Mouse (Mus musculus): ENCODE results near the gene H2afz. TPM values are rescaled to one million over a fixed set of nuclear protein-coding genes. Genes with fewer than 3 reads are reported as not detected.

Gene H2afz
- polyA plus RNA-seq, 1 experiment from 2014 or later, result 1,422 TPM

DNA sequence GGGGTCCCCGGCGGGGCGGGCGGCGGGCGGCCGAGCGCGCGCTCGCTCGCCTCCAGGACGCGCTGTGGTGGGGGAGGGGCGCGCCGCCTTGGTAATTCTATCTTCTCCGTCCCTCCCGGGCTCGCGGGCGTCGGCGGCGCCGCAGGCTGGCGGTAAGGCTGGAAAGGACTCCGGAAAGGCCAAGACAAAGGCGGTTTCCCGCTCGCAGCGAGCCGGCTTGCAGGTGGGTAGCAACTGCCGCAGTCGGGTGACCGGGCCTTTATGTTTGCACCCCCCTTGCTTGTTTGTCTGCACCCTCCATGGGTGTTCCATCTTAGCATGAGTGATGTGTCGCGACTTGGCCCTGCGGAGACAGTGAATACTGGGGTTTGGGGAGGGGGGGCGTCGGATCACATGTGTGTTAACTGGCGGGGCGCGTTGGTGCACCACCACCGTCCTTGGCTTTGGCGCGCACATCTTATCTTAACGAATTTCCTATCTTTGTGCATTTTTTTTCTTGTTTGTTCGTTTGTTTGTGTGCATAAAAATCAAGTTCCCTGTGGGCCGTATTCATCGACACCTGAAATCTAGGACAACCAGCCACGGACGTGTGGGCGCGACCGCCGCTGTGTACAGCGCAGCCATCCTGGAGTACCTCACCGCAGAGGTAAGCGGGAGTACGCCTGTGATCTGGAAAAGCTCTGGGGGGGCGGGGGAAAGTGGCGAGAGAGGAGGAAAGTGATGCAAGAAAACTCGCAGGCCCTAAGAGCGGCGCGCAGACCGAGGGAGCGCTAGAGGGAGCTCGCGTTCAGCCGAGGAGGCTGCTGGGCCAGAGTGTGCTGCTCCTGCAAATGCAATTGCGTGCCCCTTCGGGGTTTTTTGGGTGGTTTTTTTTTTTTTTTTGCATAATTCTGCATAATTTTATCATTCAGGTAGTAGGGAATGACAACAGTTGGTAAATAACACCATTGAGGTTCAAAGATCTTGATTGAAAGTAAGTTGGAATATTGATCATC is 998 bp downstream of the H2afz start:
- H3K4me2 ChIP-seq (replicated peaks), result peak overlapping the region; percentile 46
- WGBS, result under 1% methylated on average over 69 of the region's 74 CpGs
- peak overlapping the region; percentile 94 for H3K27ac ChIP-seq (replicated peaks)
- peak; percentile 58 for ATAC-seq (replicated peaks)
- H3K4me3 ChIP-seq, result peak overlapping the region; percentile 67
- H3K36me3 ChIP-seq, result peaks cover 2% of the 10 kb centered on the region; the same call in 1 of the 2 replicates
- no peaks in the 10 kb centered on the region for H3K9me3 ChIP-seq
- peak overlapping the region; percentile 76 for H3K9ac ChIP-seq (replicated peaks)
- H3K27me3 ChIP-seq, result no peaks in the 10 kb centered on the region
- H3K4me1 ChIP-seq, result peaks cover 31% of the 10 kb centered on the region

DNA sequence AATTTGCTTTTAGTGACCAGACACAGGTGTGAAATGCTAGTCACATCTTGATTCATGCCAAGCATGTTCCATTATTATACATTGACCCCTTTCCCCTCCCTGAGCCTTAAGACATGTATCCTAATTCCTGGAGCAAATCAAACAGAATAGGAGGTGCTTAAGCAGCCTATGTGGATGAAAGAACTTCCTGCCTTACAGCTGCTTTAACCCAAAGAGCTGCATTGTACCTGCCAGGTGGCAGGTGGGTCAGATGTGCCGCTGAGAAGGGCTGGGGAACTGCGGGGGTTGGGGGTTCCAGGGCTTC is 2.8 kb downstream of the H2afz start:
- H3K9ac ChIP-seq (replicated peaks), result peak overlapping the region; percentile 96
- H3K4me2 ChIP-seq (replicated peaks), result peak overlapping the region; percentile 86
- peaks cover 31% of the 10 kb centered on the region for H3K4me1 ChIP-seq
- H3K4me3 ChIP-seq, result peak overlapping the region; percentile 75
- whole genome bisulfite sequencing, result 3% methylated on average over 2 of the region's 2 CpGs
- peak overlapping the region; percentile 98 for H3K27ac ChIP-seq (replicated peaks)
- no peak for ATAC-seq (replicated peaks)
- no peaks in the 10 kb centered on the region for H3K9me3 ChIP-seq
- H3K27me3 ChIP-seq, result no peaks in the 10 kb centered on the region
- H3K36me3 ChIP-seq, result peaks cover 2% of the 10 kb centered on the region; the same call in 1 of the 2 replicates

DNA sequence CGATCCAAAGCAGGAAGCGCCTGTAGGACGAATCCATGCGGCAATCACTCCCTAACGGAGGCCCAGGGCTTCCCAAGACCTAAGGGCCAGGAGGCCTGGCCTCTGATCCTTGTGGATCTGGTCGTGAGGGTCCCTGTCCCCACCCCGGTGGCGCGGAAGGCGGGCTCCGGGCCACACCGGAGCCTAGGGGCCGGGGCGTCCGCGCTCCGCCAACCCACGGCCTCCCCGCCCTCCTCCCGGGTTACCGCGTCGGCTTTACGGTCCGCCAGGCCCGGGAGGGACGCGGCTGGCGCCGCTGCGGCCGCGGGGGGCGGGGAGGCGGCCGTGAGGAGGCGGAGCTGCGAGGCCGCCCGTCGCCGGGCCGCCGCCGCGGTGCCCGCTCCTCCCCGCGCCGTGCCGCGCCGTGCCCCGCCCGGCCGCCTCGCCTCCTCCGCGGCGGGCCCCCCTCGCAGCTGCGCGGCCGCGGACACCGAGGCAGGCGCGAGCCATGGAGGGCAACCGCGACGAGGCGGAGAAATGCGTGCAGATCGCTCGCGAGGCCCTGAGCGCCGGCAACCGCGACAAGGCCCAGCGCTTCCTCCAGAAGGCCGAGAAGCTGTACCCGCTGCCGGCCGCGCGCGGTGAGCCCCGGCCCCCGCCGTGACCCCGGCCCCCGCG is 3.3 kb downstream of the H2afz start, which contains the start of gene Dnajb14:
TSS of gene Dnajb14 (plus strand) at position 239 of the 657 bp plus-strand sequence.
- H3K9ac ChIP-seq (replicated peaks), result peak within 1 kb of the TSS; percentile 96
- peak within 1 kb of the TSS; percentile 86 for H3K4me2 ChIP-seq (replicated peaks)
- no peaks in the 10 kb centered on the region for H3K9me3 ChIP-seq
- ATAC-seq (replicated peaks), result peak; percentile 9; the same call in 1 of the 2 replicates
- H3K27ac ChIP-seq (replicated peaks), result peak within 1 kb of the TSS; percentile 98
- H3K36me3 ChIP-seq, result peaks cover 2% of the 10 kb centered on the region; the same call in 1 of the 2 replicates
- peaks cover 31% of the 10 kb centered on the region for H3K4me1 ChIP-seq
- H3K27me3 ChIP-seq, result no peaks in the 10 kb centered on the region
- peak within 1 kb of the TSS; percentile 75 for H3K4me3 ChIP-seq
- WGBS, result 2% methylated on average over 61 of the region's 94 CpGs

DNA sequence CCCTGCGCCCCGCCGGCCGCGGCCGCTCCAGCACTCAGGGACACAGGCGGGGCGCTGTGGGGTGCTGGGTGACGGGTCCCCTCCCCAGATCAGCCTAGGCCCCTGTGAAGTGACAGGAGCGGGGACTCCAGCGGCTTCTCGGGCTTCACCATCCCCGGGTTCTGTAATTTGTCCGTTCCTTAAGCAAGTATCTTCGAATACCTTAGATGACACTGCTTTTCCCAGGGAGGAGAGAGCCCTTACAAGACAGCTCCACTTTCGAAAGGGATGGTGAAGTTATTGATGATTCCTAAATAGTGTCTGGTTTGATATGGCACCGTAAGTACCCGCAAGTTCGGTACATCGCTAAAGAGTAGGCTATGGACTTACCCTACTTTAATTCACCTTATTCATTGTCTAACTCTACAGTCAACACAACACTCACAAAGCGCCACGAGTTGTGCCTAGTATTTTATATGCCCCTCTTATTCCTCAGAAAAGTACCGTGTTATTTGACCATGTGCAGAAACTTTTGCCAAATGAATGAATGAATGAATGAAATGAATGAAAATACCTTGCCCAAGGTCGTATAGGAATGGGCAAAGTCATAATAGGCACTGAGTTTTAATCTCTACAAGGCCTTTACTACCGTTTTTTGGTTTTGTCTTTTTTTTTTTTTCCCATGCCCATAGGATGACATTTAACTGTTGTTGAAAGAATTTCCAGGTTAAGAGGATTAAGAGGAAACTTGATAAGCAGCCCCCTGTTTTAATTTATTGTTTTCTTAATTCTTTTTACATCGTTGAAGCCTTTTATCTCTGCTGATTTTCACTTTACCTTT is 4.0 kb downstream of the H2afz start:
- peak overlapping the region; percentile 75 for H3K4me3 ChIP-seq
- H3K9ac ChIP-seq (replicated peaks), result peak overlapping the region; percentile 96
- 2% methylated on average over 26 of the region's 26 CpGs for WGBS
- peak overlapping the region; percentile 98 for H3K27ac ChIP-seq (replicated peaks)
- H3K36me3 ChIP-seq, result peaks cover 2% of the 10 kb centered on the region; the same call in 1 of the 2 replicates
- no peaks in the 10 kb centered on the region for H3K27me3 ChIP-seq
- peaks cover 30% of the 10 kb centered on the region for H3K4me1 ChIP-seq
- H3K4me2 ChIP-seq (replicated peaks), result peak overlapping the region; percentile 86
- 0 out of 2 replicates have a peak, but pooled peaks have one; percentile 1 for ATAC-seq (replicated peaks)
- no peaks in the 10 kb centered on the region for H3K9me3 ChIP-seq

- Histone ChIP-seq H3K27ac (replicated peaks) (no peak overlapping the region), H3K4me1 (peaks cover 26% of the 10 kb centered on the region), H3K36me3 (peaks cover 2% of the 10 kb centered on the region; the same call in 1 of the 2 replicates), H3K4me3 (no peak overlapping the region), H3K9ac (replicated peaks) (no peak overlapping the region), H3K4me2 (replicated peaks) (no peak overlapping the region), H3K27me3 (no peaks in the 10 kb centered on the region), H3K9me3 (no peaks in the 10 kb centered on the region)
- ATAC-seq (replicated peaks), result no peak
- 95% methylated on average over 9 of the region's 9 CpGs for WGBS
Observed at GRCm38 (mm10) chr3:137869395-137869794, 5.1 kb downstream of the H2afz start.

DNA sequence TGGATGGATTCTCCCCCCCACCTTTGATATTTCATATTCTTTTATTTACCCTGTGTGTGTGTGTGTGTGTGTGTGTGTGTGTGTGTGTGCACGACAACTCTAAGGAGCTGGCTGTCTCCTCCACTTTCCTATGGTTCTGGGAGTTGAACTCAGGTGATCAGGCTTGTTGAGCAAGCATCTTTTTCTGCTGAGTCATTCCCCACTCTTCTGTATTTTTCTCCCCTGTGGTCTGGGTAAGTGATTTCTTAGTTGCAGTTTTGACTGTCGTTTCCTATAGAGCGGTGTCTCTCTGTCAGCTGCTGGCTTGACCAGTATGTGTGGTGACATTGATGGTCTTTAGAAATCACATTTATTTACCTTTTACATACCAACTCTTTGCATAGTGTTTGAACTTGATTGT is 15.0 kb downstream of the H2afz start:
- 89% methylated on average over 3 of the region's 3 CpGs for WGBS
- no peak overlapping the region for H3K27ac ChIP-seq (replicated peaks)
- ATAC-seq (replicated peaks), result no peak
- no peak overlapping the region for H3K4me3 ChIP-seq
- H3K36me3 ChIP-seq, result peaks cover 3% of the 10 kb centered on the region; the same call in 1 of the 2 replicates
- no peaks in the 10 kb centered on the region for H3K4me1 ChIP-seq
- no peaks in the 10 kb centered on the region for H3K27me3 ChIP-seq
- H3K9ac ChIP-seq (replicated peaks), result no peak overlapping the region
- H3K9me3 ChIP-seq, result no peaks in the 10 kb centered on the region
- no peak overlapping the region for H3K4me2 ChIP-seq (replicated peaks)

- WGBS, result 65% methylated on average over 4 of the region's 4 CpGs
- Histone ChIP-seq H3K4me2 (replicated peaks) (no peak overlapping the region), H3K9ac (replicated peaks) (no peak overlapping the region), H3K27ac (replicated peaks) (no peak overlapping the region), H3K36me3 (peaks cover 3% of the 10 kb centered on the region; the same call in 1 of the 2 replicates), H3K9me3 (no peaks in the 10 kb centered on the region), H3K4me3 (no peak overlapping the region), H3K4me1 (no peaks in the 10 kb centered on the region), H3K27me3 (no peaks in the 10 kb centered on the region)
- ATAC-seq (replicated peaks), result no peak
Observed at GRCm38 (mm10) chr3:137880109-137880748, 15.9 kb downstream of the H2afz start.

- H3K27ac ChIP-seq (replicated peaks), result no peak overlapping the region
- no peak overlapping the region for H3K4me3 ChIP-seq
- H3K36me3 ChIP-seq, result peaks cover 3% of the 10 kb centered on the region; the same call in 1 of the 2 replicates
- no peak overlapping the region for H3K4me2 ChIP-seq (replicated peaks)
- no peak overlapping the region for H3K9ac ChIP-seq (replicated peaks)
- H3K9me3 ChIP-seq, result no peaks in the 10 kb centered on the region
- WGBS, result 94% methylated on average over 5 of the region's 5 CpGs
- no peak for ATAC-seq (replicated peaks)
- H3K4me1 ChIP-seq, result no peaks in the 10 kb centered on the region
- H3K27me3 ChIP-seq, result no peaks in the 10 kb centered on the region
Observed at GRCm38 (mm10) chr3:137881093-137881492, 16.8 kb downstream of the H2afz start.

GRCm38 (mm10) chr3:137887961-137888360 is 23.7 kb downstream of the H2afz start:
- H3K4me3 ChIP-seq, result no peak overlapping the region
- H3K4me1 ChIP-seq, result peaks cover 6% of the 10 kb centered on the region; the same call in 1 of the 2 replicates

GRCm38 (mm10) chr3:137891089-137891488 is 26.8 kb downstream of the H2afz start:
- ATAC-seq (replicated peaks), result no peak
- Histone ChIP-seq H3K36me3 (peaks cover 23% of the 10 kb centered on the region), H3K27ac (replicated peaks) (no peak overlapping the region), H3K9ac (replicated peaks) (no peak overlapping the region), H3K4me3 (no peak overlapping the region), H3K27me3 (no peaks in the 10 kb centered on the region), H3K4me1 (peaks cover 6% of the 10 kb centered on the region; the same call in 1 of the 2 replicates), H3K4me2 (replicated peaks) (no peak overlapping the region), H3K9me3 (no peaks in the 10 kb centered on the region)
- WGBS, result 82% methylated on average over 3 of the region's 3 CpGs

More at GRCm38 (mm10) chr3:137887961-137888360, 23.7 kb downstream of the H2afz start:
- no peak overlapping the region for H3K9ac ChIP-seq (replicated peaks)
- peaks cover 10% of the 10 kb centered on the region; the same call in 1 of the 2 replicates for H3K36me3 ChIP-seq
- H3K27ac ChIP-seq (replicated peaks), result no peak overlapping the region
- ATAC-seq (replicated peaks), result no peak
- H3K4me2 ChIP-seq (replicated peaks), result no peak overlapping the region
- 51% methylated on average over 7 of the region's 7 CpGs for WGBS
- H3K9me3 ChIP-seq, result no peaks in the 10 kb centered on the region
- no peaks in the 10 kb centered on the region for H3K27me3 ChIP-seq

GRCm38 (mm10) chr3:137892118-137892517 is 27.8 kb downstream of the H2afz start:
- WGBS, result 73% methylated on average over 4 of the region's 4 CpGs

More at GRCm38 (mm10) chr3:137892118-137892517, 27.8 kb downstream of the H2afz start:
- Histone ChIP-seq H3K4me2 (replicated peaks) (no peak overlapping the region), H3K27me3 (no peaks in the 10 kb centered on the region), H3K9ac (replicated peaks) (no peak overlapping the region), H3K36me3 (peaks cover 23% of the 10 kb centered on the region), H3K4me1 (peaks cover 6% of the 10 kb centered on the region; the same call in 1 of the 2 replicates), H3K4me3 (no peak overlapping the region), H3K27ac (replicated peaks) (no peak overlapping the region), H3K9me3 (no peaks in the 10 kb centered on the region)
- no peak for ATAC-seq (replicated peaks)
